Mouse (Mus musculus) left cerebral cortex, adult 2 months (tissue): ENCODE data around the gene Pnkp. TPM values are rescaled to one million over a fixed set of nuclear protein-coding genes. Genes with fewer than 3 reads are reported as not detected.

Source experiments
- DNase-seq, 2 experiments: peaks; one replicate each; pipeline ENCODE4 v3.0.0; 2021 to 2022; ENCODE audit warnings: low spot score in 2 of 2, mixed read lengths in 1 of 2; ENCODE audit errors: extremely low spot score in 1 of 2
- H3K27ac ChIP-seq: fragments of 200-600 bp; 2 replicates; pipeline ENCODE4 v1.8.1; 2022
- H3K4me3 ChIP-seq: fragments of 200-600 bp; 2 replicates; pipeline ENCODE4 v1.8.1; 2022
- CTCF ChIP-seq: fragments of 200-600 bp; IDR thresholded peaks from 2 replicates; pipeline ENCODE4 v1.8.1; 2022; ENCODE audit warnings: antibody characterized with exemption, mild to moderate bottlenecking, moderate library complexity
- intact Hi-C: fragments of 180-260 bp; cut with DNase I; formaldehyde crosslinking; loops from one replicate; pipeline ENCODE4 v1.15.1; 2025
- total RNA-seq, 2 experiments: library from RNA; stranded (reverse); gene quantifications; 2 replicates each; pipeline ENCODE4 v1.2.3; 2021

Gene Pnkp
- total RNA-seq, 2 experiments from 2014 or later: 27.4 to 31.2 TPM

GRCm38 (mm10) chr7:44832763-44833162, 24.2 kb upstream of the Pnkp start:
- no peak for TF ChIP-seq CTCF
- intact Hi-C loops: no loop called here
- H3K4me3 ChIP-seq: no peak overlapping the region
- no peak for DNase-seq
- H3K27ac ChIP-seq: no peak overlapping the region

- no peak for DNase-seq
- no peak for TF ChIP-seq CTCF
- Histone ChIP-seq H3K27ac (no peak overlapping the region), H3K4me3 (no peak overlapping the region)
- intact Hi-C loops: no loop called here
Observed at GRCm38 (mm10) chr7:44835373-44836015, 21.4 kb upstream of the Pnkp start.

- Histone ChIP-seq H3K4me3 (no peak overlapping the region), H3K27ac (no peak overlapping the region)
- no peak for TF ChIP-seq CTCF
- intact Hi-C loops: no loop called here
- DNase-seq: no peak
Observed at GRCm38 (mm10) chr7:44836016-44836404, 20.9 kb upstream of the Pnkp start.

GRCm38 (mm10) chr7:44836423-44837053, 20.4 kb upstream of the Pnkp start:
- Histone ChIP-seq H3K27ac (no peak overlapping the region), H3K4me3 (no peak overlapping the region)
- no peak for DNase-seq
- no peak for TF ChIP-seq CTCF
- intact Hi-C loops: no loop called here

GRCm38 (mm10) chr7:44838073-44838472, 18.9 kb upstream of the Pnkp start:
- Histone ChIP-seq H3K27ac (no peak overlapping the region), H3K4me3 (no peak overlapping the region)
- no peak for DNase-seq
- intact Hi-C loops: no loop called here
- TF ChIP-seq CTCF: no peak

DNA sequence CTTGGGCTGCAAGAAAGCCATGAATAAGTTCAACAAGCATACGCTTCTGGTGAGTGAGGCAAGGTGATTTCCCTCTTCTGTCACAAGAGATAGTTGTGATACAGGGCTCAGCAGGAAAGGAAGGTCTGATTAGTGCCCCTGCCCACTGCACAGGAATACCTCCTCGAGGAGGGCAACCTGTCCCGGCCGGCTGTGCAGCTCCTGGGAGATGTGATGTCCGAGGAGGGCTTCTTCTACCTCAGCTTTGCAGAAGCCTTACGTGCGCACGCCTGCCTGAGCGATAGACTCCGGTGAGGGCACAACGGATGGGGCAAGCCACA, 17.8 kb upstream of the Pnkp start:
- intact Hi-C loops: no loop called here
- Histone ChIP-seq H3K27ac (no peak overlapping the region), H3K4me3 (peak overlapping the region; percentile 32)
- no peak for TF ChIP-seq CTCF
- no peak for DNase-seq

DNA sequence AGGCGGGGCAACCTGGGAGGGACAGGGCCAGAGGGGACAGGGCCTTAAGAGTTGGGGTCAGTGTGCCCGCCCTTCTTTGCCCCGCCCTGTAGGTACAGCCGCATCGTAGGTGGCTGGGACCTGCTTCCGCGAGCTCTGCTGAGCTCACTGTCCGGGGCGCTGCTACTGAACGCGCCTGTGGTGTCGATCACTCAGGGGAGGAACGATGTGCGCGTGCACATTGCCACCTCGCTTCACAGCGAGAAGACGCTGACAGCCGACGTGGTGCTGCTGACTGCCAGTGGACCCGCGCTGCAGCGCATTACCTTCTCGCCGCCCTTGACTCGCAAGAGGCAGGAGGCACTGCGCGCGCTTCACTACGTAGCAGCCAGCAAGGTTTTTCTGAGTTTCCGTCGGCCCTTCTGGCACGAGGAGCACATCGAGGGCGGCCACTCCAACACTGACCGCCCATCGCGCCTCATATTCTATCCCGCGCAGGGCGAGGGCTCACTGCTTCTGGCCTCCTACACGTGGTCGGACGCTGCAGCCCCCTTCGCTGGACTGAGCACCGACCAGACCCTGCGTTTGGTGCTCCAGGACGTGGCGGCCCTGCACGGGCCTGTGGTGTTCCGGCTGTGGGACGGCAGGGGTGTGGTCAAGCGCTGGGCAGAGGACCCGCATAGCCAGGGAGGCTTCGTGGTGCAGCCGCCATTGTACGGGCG, 17.3 kb upstream of the Pnkp start:
- H3K4me3 ChIP-seq: peak overlapping the region; percentile 32

DNA sequence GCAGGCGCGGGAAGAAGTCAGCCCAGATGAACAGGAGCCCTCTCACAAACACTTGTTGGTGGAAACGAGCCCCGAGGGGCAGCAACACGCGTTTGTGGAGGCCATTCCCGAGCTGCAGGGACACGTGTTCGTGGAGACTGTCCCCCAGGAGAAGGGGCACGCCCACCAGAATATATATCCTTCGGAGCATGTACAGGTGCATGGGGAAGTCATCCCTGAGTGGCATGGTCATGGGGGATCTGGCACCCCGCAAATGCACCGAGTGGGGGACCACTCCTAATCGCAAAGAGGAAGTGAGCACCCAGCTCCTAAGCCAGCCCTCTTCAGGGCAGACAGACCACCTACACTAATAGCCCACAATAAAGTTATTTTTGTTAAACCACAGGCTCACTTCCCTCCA, 16.5 kb upstream of the Pnkp start:
- intact Hi-C loops: no loop called here
- H3K27ac ChIP-seq: no peak overlapping the region
- no peak overlapping the region for H3K4me3 ChIP-seq
- no peak for TF ChIP-seq CTCF
- no peak for DNase-seq

More for the DNA sequence above, 17.3 kb upstream of the Pnkp start:
- TF ChIP-seq CTCF: no peak
- intact Hi-C loops: no loop called here
- peak in 1 of 2 experiments; percentile 58 for DNase-seq
- no peak overlapping the region for H3K27ac ChIP-seq

DNA sequence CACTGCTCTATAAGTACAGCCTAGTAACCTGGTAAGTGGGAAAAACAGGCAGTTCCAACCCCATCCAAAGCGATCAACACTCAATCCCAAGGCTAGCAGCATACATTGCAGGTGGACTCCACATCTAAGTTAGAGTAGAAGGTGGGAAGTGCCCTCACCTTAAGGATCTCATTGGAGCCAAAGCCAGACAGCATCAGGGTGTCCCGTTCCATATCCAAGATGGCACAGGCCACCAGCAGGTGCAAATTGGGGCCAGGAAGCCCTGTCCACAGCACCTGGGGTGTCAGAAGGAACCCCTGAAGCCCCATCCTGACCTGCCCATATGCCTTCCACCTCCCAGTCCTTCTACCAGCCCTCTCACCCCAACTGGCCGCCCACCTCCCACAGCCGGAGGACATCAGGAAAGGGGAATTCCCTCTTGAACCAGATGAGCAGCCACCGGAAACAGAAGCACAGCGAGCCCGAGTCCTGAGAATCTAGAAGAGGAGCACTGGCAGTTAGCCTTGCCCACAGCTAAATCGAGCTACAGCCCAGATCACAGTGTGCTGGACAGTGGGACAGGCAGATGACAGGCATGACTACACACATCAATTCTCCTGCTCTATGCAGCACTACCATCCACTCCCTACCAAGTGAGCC, 15.0 kb upstream of the Pnkp start:
- no peak for DNase-seq
- intact Hi-C loops: no loop called here
- Histone ChIP-seq H3K27ac (no peak overlapping the region), H3K4me3 (no peak overlapping the region)
- TF ChIP-seq CTCF: no peak

DNA sequence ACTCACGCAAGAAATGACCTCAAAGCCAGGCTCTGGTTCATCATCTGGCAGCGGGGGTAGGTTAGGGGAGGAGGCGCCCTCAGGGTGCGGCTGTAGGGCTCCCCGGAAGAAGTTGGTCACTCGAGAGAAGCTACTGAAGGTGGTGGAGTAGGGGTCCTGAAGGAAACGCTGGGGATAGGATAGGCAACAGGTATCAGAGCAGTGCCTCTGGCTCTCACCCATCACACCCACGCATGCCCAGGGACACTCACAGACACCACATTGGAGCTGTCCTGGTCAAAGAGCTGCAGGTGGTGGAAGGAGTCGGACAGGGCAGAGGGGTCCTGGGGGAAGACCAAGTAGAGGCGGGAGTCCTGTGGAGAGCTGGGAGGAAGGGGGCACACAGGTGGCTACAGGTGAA, 11.9 kb upstream of the Pnkp start:
- DNase-seq: no peak
- TF ChIP-seq CTCF: no peak
- intact Hi-C loops: no loop called here
- no peak overlapping the region for H3K27ac ChIP-seq
- H3K4me3 ChIP-seq: no peak overlapping the region

DNA sequence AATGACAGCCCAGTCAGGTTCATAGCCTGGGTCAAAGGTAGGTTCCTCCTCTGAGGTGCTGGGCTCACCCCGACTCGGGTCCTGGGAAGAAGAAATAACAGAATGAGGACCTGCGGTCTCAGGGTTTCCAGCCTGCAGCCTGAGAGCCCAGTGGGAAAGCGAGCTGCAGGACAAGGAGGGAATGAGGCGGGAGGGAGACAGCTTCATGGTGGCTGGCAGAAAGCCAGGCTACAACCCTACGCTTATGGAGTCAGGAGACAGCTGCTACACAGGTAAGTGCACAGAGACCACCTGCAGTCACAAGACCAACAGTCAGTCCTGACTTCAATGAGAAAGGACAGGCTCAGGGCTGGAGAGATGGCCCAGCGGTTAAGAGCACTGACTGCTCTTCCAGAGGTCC, 10.1 kb upstream of the Pnkp start:
- no peak for DNase-seq
- intact Hi-C loops: no loop called here
- Histone ChIP-seq H3K27ac (no peak overlapping the region), H3K4me3 (no peak overlapping the region)
- no peak for TF ChIP-seq CTCF

DNA sequence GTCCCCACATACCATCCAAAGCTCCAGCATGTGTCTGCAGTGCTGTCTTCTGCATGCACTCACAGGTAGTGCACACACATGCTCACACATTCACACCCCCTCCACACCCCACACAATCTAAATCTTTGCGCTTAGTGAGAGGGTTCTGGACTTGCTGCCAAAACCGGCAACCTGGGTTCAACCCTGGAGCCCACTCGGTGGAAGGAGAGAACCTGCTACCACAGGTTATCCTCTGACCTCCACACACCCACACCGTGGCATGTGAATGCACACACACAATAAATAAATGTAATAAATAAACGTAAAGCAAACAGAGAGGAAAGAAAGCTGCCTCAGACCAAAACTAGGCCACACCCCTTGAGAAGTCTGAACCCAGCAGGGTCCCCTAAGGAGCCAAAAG, 9.2 kb upstream of the Pnkp start:
- no peak for TF ChIP-seq CTCF
- intact Hi-C loops: loop anchor here (2.0 kb wide), 1 partner anchor 29 kb away; no protein-coding TSS in a partner anchor
- Histone ChIP-seq H3K4me3 (peak overlapping the region; percentile 68), H3K27ac (no peak overlapping the region; the same call in 1 of the 2 replicates)
- no peak for DNase-seq
